Mouse (Mus musculus) embryonic fibroblast, embryonic 13.5 days (primary cell): ENCODE measurements at regions not wholly inside any gene's neighbourhood (a gene's known extent, or its start where the extent isn't known, plus 50 kb on each side); places are given as distances from the start of the nearest gene placed in this dataset.

Source experiments
- CTCF ChIP-seq: IDR thresholded peaks from 2 replicates; pipeline ENCODE4 v1.5.1; 2011; ENCODE audit warnings: mild to moderate bottlenecking, control low read depth, low read length, moderate library complexity, borderline replicate concordance; ENCODE audit not compliant: insufficient read depth
- POLR2A ChIP-seq: IDR thresholded peaks from 2 replicates; pipeline ENCODE4 v1.6.1; 2011; ENCODE audit warnings: low read depth, mild to moderate bottlenecking, control low read depth, low read length, moderate library complexity

DNA sequence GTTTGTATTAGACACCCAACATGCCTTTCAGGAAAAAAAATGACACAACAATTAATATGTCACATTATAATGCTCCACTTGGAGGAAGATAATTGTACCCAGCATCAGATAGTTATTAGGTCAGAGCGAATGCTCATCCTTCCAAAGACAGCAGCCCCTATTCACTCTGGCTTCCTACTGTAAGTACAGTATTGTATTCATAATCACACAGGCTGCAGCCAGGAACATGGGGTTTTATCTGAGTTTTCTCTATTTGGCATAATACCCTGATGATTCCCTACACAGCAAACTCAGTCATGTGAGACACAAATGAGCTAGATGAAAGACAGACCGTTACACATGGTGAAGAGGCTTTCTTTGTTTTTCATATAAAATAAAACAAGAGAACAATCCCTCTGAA lies 430.5 kb upstream of the Klf12 start:
- TF ChIP-seq CTCF (no peak), POLR2A (no peak)
